Mouse (Mus musculus): Measurements from ENCODE around the gene Mat1a.

Gene Mat1a

DNA sequence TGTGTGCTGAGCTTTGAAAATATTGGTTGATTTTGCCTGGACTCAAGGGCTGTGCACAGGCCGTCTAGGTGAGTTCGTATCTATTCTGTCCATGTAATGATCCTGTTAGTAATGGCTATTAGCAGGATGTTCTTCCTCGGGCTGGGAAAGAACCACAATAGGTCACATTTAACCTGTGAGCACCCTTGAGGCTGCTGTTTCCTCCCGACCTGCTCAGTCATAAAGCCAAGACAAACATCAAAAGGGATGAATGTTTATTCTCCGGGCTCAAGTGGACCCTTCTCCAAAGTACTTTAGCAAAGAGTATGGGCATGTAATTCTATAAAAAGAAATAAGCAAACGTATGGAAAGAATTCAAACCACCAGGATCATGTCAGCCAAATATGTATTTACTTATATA is 41.2 kb downstream of the Mat1a start:
- DNase-seq, result peak; percentile 87

DNA sequence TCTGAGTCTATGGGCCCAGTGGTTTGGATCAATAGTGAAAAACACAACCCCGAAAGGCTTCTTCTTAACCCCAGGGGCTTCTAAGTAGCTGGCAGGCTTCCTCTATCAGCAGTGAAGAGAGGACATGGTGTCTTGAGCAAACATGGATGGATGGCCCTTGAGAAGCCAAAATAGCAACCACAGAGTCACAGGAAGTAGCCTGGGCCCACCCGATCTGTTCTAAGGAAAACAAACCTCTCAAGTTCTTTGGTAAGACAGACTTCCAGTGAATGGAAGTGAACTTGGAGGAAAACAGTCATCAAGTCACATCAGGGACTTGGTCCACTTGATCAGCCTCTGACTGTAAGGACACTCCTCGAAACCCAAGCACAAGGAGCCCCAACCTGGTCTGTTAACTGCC is 42.1 kb downstream of the Mat1a start:
- peak; percentile 82 for DNase-seq

DNA sequence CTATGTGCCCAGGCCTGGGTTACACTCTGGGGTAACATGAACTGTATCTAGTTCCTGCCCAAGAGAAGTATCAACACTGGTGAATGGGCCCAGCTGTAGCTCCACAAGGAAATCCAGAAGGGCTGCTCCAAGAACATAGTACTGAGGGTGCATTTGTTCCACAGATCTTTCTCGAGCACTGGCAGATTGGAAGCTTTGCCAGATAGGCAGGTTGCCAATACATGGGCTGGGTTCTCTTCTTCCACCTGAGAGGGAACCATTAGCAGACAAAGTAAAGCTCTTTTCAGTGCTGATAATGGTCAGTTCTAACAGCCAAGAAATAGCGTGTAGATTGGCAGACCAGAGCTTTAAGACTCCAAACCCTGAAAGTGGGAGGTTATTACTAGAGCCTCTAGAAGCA is 42.5 kb downstream of the Mat1a start:
- peak; percentile 84 for DNase-seq

DNA sequence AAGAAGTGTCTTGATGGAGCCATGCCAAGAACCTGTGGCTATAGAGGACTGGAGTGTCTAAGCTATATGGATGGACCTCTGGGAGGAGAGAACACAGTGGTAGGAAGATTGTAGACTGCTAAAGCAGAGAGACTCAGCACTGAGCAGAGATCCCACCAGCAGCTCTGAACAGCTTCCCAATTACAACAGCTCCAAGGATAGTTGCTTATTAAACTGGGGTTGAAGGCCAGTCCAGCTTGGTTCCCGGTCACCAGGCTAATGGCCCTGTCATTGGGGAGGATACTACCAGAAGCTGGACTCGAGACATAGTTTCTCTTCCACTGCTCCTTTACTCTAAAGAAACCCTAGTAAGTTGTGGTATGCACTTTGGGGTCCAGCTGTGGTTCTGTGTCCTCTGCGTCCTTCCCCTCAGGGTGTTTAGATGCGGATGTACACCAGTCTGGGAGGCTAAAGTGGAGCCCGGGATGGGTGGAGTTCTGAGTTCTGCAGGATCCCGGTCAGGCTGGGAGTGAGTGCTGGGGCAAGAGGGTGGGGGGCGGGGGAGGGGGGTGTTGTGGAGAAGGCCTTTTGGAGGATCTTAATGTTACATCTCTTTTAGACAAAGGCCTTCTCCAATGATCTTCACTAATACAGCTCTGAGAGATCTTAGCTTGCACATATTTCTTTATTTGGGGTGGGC is 46.5 kb downstream of the Mat1a start, which contains the start of gene Mbl1:
Mbl1 (plus strand) TSS at position 239 of the 679 bp plus-strand sequence.
- DNase-seq, result no peak

DNA sequence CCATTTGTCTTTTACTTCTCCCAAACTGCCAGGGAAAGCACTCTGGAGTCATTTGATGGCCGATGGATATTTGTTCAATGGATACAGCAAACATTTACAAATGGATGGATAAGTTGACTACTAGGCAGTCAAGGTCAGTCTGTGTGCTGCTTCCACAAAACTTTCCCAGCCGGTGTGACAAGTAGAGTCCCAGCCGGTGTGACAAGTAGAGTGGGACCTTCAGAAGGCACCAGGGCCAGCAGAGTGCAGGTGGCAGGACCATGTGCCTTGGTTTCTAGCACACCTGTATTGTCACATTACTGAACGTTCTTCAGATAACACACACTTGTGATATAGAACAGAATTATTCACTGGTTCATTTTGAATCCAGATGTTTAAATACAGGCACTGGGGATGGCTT is 55.2 kb downstream of the Mat1a start:
- DNase-seq, result peak; percentile 30

DNA sequence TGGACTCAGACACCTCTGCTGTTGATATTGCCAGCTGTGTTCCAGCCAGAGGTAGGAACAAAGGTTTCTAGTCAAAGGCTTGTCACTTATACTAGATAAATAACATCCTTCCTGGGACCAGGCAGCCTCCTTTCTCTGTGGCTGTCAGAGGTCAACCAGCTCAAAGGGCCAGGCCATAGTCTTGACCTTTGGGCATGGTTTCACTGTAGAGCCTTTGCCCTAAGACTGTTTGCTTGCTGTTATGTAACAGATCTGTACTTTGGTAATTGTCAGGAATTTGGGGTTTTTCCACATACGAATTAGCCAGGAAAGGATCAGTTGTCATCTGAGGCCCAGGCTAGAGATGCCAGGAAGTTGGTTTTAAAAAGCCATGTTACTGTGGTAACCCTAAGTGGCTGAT is 55.9 kb downstream of the Mat1a start:
- peak; percentile 71 for DNase-seq

DNA sequence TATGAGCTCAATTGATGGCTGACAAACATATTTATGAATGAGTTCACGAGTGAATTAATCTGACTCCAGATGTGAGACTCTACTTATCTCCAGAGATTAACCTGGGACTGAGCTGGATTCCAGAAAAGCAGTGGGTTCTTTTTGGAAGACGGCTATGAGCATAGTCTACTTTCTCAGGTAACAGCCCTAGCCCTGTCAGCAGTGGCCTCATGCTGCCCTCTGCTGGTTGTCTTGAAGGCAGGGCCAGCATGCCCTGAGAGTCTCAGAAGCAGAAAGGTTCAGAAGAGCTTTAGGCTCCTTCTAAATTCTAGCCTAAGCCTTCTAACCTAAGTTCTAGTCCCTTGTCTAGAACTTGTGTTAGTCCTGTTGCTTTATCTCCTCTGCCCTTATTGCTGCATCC is 57.8 kb downstream of the Mat1a start:
- DNase-seq, result peak; percentile 75

DNA sequence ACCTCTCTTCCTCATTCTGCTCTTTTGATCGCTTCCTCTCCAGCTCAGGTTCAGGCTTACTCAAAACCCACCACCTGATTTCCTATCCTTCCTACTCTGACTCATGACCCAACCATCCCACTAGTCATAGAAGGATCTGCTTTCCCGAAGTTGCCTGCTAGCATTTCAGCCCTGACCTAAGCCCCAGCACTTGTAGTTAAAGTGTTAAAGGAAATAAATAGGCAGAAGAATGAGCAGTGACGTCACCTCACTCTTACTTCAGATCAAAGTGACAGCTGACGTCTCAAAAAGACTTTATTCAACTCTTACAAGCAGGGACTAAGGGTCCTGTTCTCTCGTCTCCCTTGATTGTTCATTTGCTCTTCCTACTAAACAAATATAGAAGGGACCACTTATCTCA is 62.4 kb downstream of the Mat1a start:
- peak; percentile 59 for DNase-seq

DNA sequence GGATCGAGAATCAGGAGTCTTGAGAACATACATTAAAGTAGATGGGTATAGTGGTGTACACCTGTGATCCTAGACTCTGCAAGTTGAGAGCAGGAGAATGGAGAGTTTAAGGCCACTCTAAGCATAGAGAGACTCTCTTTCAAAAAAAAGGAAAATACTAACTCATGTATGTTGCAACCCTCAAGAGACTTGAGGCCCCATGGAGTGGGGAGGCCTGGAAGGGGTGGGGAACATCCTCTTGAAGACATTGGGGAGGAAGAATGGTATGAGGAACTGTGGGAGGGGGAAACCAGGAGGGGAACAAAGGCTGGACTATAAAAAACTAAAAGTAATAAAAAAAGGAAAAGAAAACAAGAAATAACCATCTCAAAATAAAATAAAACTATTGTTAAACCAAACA is 63.7 kb downstream of the Mat1a start:
- DNase-seq, result peak; percentile 54

DNA sequence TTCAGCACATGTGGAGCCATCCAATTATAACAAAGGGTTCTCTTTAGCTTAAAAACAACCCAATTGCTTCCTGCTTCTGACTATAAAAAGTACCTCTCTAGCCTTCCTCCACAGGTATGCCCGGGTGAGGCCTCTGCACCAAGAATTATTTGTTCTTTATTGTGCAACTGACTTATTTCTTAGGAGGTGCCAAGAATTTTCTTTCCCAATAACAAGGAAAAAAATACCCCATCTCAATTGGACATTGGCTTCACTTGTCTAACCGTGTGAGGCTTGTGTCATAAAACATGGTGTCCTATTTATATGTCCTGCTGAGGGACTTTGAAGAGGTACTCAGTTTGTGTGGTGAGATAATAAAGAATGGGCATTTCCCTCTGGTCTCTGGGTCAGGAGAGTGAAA is 65.7 kb downstream of the Mat1a start:
- DNase-seq, result peak; percentile 53
